Mouse (Mus musculus): Measurements from ENCODE around the gene Wipf1.
"Not testable (repeated sequence)": the region's sequence is repeated elsewhere in the genome, so short reads cannot be mapped to it uniquely, and the experiment has no call there.

Wipf1 gene

GRCm38 (mm10) chr2:73540450-73541162 is 11.1 kb upstream of the Wipf1 start:
- no peak for DNase-seq

- DNase-seq = no peak
Measured at GRCm38 (mm10) chr2:73539697-73540096, 10.2 kb upstream of the Wipf1 start.

DNA sequence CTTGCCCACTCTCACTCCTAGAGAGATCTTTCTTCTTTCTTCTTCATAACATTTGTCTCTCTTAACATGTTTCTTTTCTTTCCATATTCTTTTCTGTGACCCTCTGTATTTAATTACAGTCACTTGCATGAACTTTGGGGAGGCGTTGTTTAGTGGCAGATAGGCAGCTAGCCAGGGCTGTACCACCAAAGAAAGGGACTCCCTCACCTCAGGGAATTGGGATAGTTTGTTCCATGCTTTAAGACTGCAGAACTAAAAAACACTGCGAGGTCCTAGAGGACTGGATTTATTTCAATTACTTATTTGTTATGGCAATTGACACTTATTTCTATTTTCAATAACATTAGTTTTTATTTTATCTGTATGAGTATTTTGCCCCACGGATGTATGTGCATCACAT is 9.6 kb upstream of the Wipf1 start:
- DNase-seq = no peak

DNA sequence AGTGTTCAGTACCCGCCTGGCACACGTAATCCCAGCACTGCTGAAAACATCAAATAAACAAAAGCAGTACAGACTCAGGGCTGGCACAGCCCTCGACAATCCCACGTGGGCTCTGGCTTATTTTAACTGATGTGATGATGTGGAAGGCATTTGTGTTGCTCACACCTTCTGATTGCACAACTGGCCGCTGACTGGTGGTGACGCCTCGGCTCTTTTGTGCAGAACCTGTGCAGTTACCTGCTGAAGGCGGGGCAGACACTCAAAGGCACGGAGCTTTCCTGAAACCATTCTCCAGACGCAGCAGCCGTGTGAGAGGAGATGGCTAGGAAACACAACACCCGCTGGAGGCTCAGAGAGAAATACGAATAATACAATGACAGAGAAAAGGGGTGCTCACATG is 9.1 kb upstream of the Wipf1 start:
- DNase-seq = no peak

GRCm38 (mm10) chr2:73536091-73536783 is 6.7 kb upstream of the Wipf1 start:
- DNase-seq = no peak

DNA sequence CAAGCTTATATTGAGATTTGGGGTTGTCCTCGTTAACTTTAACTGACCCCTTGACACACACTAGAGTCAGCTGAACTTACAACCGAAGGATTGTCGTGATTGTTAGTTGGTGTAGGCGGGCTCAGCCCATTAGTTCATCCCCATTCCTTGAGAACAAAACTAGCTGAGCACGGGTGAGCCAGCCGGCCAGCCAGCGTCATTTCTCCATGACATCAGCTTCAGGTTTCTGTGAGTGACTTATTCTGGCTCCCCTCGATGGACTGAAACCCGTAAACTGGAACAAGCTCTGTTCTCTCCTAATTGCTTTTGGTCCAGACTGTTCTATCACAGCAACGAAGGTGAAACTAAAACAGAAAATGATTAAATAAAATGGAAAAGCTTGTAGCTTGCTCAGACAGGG is 5.2 kb upstream of the Wipf1 start:
- DNase-seq = no peak

DNA sequence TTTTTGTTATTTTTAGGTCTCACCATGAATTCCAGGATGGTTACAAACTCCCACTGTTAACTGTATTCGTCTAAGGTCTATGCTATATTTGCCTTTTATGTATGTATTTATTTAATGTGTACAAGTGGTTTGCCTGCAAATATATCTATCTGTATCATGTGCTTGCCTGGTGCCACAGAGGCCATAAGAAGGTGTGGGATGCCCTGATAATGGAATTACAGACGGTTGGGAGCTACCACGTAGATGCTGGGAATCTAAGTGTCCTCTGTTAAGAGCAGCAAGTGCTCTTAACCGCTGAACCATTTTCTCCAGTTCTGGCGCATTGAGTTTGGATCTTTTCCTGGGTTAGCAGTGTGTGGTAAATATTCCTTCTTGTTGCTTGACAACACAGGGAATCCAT is 953 bp upstream of the Wipf1 start:
- no peak for DNase-seq

- DNase-seq = no peak
Measured at GRCm38 (mm10) chr2:73528516-73529355, 798 bp downstream of the Wipf1 start.

DNA sequence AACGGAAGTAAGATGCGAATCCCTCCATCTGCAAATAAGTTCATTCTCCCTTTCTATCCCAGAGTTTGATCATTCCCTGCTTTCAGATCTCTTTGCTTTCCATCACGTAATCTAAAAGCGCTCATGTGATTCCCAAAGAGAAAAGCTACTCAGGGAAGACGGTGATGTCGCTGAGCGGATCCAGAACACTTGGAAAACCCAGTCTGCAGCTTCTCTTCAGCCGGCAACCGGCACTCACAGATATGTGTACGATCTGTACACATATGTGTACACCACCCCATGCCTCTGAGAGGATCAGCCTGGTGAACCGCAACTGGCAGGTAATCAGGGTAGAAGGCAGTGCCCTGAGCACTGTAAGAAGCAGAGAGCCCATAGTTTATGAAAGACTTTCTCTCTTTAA is 1.6 kb downstream of the Wipf1 start:
- no peak for DNase-seq

- no peak for DNase-seq
Measured at GRCm38 (mm10) chr2:73526691-73527090, 2.8 kb downstream of the Wipf1 start.

- no peak for DNase-seq
Measured at GRCm38 (mm10) chr2:73522891-73523290, 6.6 kb downstream of the Wipf1 start.

GRCm38 (mm10) chr2:73522336-73522735 is 7.2 kb downstream of the Wipf1 start:
- no peak for DNase-seq

DNA sequence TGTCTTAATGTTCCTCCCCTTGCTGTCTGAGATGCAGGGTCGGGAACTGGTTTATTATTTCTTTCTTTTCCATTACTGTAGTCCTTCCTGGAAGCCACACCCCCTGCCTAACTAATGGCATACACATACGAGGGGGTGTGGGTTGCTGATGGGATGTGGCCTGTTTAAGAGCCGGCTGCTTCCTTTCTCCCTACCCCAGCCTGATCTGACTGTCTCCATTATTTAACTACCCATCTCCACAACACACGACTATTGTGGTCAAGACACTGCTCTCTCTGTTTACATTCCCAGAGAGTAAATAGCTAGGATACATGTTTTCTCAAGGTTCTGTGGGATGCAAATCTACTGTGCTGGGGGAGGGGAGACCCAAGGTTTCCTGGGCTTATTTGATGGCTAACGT is 7.8 kb downstream of the Wipf1 start:
- DNase-seq = no peak

DNA sequence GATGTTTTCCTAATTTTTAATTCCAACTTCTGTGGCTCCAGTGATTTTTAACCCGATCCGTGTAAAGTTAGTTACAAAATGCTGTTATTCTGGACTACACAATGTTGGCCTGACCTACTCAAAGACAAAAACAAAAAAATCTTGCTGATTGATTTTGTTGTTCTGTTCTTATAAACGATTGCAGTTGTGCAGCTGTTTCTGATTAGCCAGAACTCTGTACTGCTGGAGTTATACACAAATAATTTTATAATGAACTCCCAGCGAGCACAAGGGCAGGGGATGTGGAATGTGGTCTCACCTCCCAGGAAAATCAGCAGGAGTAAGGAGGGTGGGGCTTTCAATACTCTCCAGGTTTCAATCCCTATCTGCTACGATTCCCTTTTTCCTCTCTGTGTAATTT is 10.6 kb downstream of the Wipf1 start:
- no peak for DNase-seq

- no peak for DNase-seq
Measured at GRCm38 (mm10) chr2:73518311-73518710, 11.2 kb downstream of the Wipf1 start.

DNA sequence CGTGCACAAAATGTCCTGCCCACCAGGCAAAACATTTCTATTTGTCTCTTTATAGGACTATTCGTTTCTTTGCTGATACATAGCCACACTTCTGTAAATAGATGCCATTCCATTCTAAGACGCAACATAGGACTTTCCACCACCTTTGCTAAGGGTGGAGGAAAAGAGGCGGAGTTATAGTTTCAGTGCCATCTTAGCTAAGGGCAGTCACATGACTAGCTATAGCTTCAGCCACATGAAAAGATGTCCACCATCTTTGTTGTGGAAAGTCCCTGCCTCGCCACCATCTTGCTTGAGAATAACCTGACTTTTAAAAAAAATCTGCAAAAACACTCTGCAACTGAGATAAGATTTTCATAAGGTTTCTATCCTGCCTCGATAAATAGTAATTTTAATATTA is 15.4 kb downstream of the Wipf1 start:
- DNase-seq = no peak

DNA sequence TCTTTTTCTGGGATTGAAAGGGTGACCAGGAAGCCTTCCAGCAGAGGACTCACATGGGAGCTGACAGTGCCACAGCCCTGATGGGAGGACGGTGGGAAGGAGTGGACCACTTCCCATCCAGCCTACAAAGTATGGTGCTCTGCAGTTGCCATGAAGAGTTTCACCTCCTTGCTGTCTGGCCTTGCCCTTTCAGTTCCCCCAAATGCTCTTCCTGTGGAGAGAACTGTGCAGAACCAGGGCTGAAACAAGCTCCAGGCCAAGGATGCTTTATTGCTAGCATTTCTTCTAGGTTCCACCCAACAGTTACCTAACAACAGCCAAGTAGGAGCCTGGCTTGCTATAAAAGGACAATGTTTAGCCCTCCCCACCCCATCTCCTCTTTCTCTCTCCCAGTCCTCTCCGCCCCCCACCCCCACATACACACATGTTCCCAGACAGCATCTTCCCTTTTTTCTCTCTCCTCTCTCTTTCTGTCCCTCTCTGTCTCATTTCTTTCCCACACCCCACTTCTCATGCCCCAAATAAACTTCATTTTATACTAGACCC is 16.3 kb downstream of the Wipf1 start:
- DNase-seq = no peak

DNA sequence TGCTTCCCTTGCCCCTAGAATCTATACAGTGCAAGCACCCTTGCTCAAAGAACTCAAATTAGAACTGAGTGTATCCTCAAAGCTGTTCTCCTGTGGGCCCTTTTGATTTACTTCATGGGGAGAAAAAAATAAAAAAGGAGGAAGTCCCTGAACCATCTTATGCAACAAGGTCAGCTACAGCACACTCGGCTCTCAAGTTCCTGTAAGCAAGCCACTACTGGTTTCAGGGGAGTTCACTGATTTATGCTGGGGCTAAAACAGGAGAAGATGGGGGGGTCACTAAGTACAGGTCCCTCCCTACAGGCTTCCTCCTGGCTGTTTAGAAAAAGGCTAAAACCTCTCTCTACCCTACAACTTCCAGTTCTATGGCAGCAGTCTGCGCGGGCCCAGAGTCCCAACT is 17.5 kb downstream of the Wipf1 start:
- DNase-seq = no peak

DNA sequence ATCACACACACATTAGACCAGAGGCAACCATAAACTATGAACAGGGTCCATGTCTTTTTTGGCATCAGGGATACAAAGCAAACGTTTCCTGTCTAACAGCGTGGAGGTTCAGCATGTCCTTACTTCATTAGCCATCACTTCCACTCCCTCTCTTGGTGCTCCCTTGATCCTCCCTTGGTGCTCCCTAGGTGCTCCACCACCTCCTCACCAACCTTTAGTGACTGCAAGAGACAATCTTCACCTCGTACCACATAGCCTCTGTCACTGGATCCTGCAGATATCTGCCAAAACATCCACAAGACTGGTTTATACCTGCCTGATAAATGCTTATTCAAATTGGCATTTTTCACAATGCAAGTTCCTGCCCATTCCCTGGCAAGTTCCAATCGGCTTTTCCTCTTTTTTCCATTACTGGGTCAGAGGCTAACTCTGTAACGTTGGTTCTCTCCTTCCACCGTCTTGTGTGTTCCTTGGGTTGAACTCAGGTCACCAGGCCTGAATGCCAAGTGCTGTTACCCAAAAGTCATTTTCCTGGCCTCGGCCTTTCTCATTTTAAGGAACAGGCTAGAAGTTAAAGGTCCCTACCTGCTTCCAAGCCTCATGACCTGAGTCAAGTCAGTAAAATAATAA is 18.7 kb downstream of the Wipf1 start:
- DNase-seq = no peak

DNA sequence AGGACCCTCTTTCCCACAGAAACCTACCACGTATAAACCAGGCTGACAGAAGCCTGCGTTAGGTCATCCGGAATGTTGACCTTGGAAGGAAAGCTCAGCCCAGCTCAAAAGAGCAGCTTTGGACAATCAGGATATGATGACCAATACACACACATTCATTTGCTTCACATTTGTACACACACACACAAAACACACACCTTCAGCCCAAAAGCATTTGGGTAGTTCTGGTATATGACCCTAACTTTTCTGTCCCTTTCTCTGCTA is 19.6 kb downstream of the Wipf1 start:
- DNase-seq = no peak

DNA sequence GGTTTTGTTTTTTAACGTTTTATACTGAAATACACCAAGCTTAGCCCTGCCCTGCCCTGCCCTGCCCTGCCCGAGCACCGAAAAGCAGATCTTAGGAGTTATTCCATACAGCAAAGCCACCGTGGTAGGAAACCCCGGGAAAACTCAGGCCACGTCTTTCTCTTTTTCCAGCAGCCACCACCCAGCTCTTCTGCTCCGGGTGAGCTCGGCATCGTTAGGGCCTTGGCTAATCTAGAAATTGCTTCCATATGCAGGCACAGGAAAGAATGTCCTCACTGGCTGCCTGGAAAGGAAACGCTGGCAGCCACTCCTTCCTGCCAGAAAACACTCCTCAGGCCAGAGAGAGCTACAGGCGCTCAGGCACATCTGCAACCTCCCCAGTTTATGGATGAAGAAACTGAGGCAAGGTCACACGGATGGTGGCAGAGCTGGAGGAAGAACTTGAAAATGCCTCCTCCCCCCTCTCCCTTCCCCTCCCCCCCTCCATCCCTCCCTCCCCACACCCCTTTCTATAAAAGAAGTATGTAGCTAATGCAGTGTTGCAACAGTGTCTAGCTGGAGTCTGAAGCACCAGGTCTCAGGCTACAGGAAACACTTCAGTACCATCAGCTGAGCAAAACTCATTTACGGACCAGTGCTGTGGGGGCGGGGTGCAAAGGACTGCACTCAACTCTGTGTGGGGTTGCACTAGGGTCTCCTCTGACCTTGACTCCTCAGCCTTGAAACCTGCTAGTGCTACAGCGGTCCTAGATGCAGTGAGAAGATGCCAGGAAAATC is 20.1 kb downstream of the Wipf1 start:
- no peak for DNase-seq

DNA sequence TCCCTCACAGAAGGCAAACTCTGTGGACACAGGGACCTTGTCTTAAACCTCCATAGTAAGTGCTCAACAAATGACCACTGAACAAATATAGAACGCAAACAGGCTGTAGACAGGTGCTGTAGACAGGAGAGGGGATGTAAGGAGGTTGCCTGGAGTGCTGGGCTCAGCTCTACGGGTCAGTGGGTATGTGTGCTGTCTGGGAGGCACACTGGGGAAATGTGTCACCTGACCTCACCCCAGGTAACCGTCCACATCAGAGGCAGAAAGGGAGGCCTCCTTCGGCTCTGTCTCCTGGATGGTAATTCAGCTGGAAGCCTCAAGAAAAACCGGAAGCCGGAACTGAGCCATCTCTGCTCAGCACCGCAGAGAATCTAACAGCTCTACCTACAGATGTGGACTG is 21.6 kb downstream of the Wipf1 start:
- DNase-seq = no peak

DNA sequence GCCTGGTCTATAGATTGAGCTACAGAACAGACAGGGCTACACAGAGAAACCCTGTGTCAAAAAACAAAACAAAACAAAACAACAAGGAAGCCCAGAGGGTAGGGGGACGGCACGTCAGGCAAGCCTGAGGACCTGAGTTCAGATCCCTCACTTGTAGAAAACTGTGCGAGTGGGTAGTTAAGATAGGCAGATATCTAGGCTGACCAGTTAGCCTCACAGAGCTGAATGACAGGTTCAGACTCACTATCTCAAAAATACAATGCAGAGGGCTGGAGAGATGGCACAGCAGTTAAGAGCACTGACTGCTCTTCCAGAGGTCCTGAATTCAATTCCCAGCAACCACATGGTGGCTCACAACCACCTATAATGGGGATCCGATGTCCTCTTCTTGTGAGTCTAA is 23.2 kb downstream of the Wipf1 start:
- not testable (repeated sequence) for DNase-seq

Data from cerebellum, adult 8-10 months (tissue).